Mouse (Mus musculus) monocyte, adult 5-6 weeks (primary cell): ENCODE data around the gene Usp50. TPM values are rescaled to one million over a fixed set of nuclear protein-coding genes. Genes with fewer than 3 reads are reported as not detected.

ENCODE experiments used
- ATAC-seq: fragments of 153-309, 156-312 bp; replicated peaks from 2 replicates; pipeline ENCODE4 v1.8.0; 2017; ENCODE audit warnings: mild to moderate bottlenecking; ENCODE audit not compliant: low TSS enrichment, insufficient number of reproducible peaks, severe bottlenecking, poor library complexity, low FRiP score
- total RNA-seq: library from RNA; stranded (forward); fragments of 200-1000, 200-491, 200-594 nt; gene quantifications from 3 replicates; pipeline ENCODE4 v1.2.3, GENCODE M21; 2017

Usp50 gene
- total RNA-seq = 0.49 to 0.57 TPM in 2 of 3 replicates, not detected in the other

- ATAC-seq = no peak
These were observed at the start of gene Usp50 for GRCm38 (mm10) chr2:126783370-126783769. Gene Usp50 (minus strand): TSS chr2:126783470.

GRCm38 (mm10) chr2:126817414-126817813 lies 34.1 kb upstream of the Usp50 start:
- ATAC-seq = no peak

GRCm38 (mm10) chr2:126816644-126817347 lies 33.5 kb upstream of the Usp50 start:
- ATAC-seq = no peak

DNA sequence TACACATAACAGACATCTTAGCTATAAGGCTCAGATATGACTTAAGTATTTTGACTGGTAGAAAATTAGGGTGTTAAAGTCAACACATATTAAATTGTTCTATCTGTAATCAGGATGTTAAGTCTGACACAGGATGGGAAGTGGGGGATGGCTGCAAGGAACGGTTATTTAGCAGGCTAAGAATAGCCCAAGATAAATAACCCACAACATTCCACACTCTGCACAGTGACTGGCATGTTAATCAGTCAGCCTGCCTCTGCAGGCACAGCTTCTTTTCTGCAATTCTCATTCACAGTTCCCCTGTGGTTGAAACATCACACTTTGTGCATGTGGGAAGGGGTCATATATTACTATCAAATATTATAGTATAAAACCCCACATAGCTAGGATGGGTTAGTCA lies 32.6 kb upstream of the Usp50 start:
- ATAC-seq = no peak

- ATAC-seq = no peak
These were observed 18.7 kb upstream of the Usp50 start for GRCm38 (mm10) chr2:126801980-126802379.

- no peak for ATAC-seq
These were observed 15.2 kb upstream of the Usp50 start for GRCm38 (mm10) chr2:126798455-126798854.

- ATAC-seq = no peak
These were observed 12.4 kb upstream of the Usp50 start for GRCm38 (mm10) chr2:126795708-126796107.

DNA sequence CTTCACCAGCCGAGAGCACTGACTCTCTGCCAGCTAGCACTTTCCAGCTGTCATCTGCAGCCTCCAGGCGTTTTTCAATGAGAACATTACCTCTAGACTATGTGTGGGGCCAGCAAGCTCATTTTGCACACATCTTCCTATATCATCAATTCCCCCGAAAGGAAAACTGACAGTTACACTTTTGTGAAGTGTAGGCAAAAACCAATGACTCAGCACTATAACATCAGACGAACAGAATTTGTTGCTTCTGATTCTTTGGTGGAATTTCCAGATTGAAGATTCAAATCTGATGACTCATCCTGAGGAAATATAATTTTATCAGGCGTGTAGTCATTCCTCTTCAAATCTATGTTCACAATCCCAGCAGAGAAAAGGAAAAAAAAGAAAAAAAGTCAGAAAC lies 9.3 kb upstream of the Usp50 start:
- no peak for ATAC-seq

DNA sequence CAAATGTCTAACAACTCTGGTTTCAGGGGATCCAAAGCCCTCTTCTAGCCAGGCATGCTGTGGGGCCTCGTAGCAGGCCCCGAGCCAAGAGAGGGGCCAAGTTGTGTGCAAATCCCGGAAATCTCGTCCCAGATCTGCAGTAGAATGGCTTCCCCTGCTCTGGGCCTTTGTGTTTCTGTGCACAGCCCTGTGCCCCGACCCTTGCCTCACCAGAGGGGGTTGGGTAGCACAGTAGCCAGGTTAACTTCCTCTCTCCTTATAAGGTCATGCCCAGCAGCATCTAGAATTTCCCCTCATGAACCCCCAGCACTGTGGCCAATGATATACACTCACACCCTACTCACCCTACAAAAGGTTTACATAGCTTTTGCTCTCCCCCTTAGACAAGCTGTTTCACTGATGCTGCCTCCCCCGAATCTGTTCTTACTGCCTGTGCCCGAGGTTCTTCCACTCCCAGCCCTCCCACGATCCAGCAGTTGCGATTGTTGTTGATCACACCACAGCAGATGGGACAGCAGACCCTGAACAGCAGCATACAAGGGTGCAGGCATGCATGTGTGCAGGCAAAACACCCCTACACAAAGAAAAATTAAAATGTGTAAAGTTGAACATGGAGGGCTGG lies 4.6 kb upstream of the Usp50 start:
- ATAC-seq = no peak

GRCm38 (mm10) chr2:126782433-126782832 lies 837 bp downstream of the Usp50 start:
- no peak for ATAC-seq

DNA sequence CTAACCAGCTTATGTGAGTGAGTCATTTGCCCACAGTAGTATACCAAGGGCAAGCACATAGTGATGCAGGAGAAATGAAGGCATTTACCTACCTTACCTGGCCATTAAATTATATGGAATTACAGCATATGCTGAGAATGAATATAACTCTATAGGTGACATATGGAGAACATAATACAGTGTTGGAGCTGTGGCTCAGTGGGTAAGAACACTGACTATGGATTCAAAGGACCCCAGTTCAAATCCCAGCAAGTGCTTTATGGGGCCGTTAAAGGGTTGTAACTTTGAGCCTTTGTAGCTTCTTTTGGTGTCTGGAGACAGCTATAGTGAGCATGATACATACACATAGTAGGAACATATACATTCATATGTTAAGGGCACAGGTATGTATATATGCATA lies 1.8 kb downstream of the Usp50 start:
- no peak for ATAC-seq

GRCm38 (mm10) chr2:126780286-126780685 lies 3.0 kb downstream of the Usp50 start:
- ATAC-seq = no peak

GRCm38 (mm10) chr2:126778806-126779205 lies 4.5 kb downstream of the Usp50 start:
- no peak for ATAC-seq

- ATAC-seq = no peak
These were observed 6.9 kb downstream of the Usp50 start for GRCm38 (mm10) chr2:126776416-126776815.

DNA sequence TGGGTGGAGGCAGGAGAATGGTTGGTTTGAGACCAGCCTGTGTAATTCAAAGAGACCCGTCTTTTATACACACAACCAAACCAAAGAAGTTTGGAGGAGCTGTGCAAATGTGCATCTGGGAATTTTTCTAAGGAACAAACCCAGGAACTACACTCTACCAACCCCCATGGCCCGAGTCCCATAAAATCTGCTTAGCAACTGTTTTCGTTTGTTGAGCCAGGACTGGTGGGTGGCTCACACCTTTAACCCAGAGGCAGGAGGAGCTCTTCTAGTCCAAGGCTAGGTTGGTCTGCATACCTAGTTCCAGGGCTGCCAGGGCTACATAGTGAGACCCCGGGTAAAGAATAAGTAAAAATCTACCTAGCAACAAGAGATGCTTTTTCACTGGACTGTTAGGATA lies 7.3 kb downstream of the Usp50 start:
- ATAC-seq = no peak

DNA sequence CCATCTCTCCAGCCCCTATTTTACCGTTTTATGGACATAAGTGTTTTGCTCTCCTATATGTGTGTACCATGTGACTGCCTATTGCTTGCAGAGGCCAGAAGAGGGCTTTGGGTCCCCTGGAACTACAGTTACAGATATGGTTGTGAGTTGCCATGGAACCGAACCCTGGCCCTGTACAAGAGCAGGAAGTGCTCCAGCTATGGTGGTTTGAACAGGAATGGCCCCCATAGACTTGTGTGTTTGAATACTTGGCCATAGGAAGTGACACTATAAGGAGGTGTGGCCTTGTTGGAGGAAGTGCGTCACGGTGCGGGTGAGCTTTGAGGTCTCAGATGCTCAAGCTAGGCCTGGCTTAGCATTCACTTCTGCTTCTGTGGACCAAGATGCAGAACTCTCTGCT lies 11.1 kb downstream of the Usp50 start:
- no peak for ATAC-seq

GRCm38 (mm10) chr2:126769431-126770181 lies 13.7 kb downstream of the Usp50 start:
- no peak for ATAC-seq

DNA sequence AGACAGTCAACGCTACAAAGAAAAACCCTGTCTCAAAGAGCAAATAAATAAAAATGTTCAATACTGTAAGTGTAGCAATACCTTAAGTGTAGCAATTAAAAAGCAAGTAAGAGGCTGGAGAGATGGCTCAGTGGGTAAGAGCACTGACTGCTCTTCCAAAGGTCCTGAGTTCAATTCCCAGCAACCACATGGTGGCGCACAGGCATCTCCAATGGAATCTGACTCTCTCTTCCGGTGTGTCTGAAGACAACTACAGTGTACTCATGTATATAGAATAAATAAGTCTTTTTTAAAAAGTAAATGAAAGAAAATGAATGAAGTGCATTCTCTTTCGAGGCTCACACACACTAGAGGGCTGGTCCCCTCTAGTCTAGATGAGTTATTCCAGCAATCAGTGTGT lies 15.1 kb downstream of the Usp50 start:
- ATAC-seq = no peak

GRCm38 (mm10) chr2:126767599-126767998 lies 15.7 kb downstream of the Usp50 start:
- ATAC-seq = no peak
